Mouse (Mus musculus) small intestine, adult 2 months (tissue): ENCODE data around the gene Gm815. TPM values are rescaled to one million over a fixed set of nuclear protein-coding genes. Genes with fewer than 3 reads are reported as not detected.

ENCODE experiments used
- H3K27ac ChIP-seq: fragments of 200-500 bp; 2 replicates; pipeline ENCODE4 v1.5.1; 2012; ENCODE audit warnings: low read depth, low read length, control low read depth, inconsistent platforms; ENCODE audit not compliant: insufficient read depth
- H3K27me3 ChIP-seq: fragments of 200-500 bp; 2 replicates; pipeline ENCODE4 v1.6.1; 2012; ENCODE audit warnings: mild to moderate bottlenecking, moderate library complexity, low read length, inconsistent platforms; ENCODE audit not compliant: control insufficient read depth, insufficient read depth
- H3K36me3 ChIP-seq: fragments of 200-500 bp; 2 replicates; pipeline ENCODE4 v1.6.1; 2012; ENCODE audit warnings: mild to moderate bottlenecking, low read length, control low read depth, inconsistent platforms; ENCODE audit not compliant: control insufficient read depth, insufficient read depth
- H3K4me1 ChIP-seq: fragments of 200-500 bp; 2 replicates; pipeline ENCODE4 v1.6.1; 2012; ENCODE audit warnings: low read length, inconsistent platforms, mixed read lengths; ENCODE audit not compliant: control insufficient read depth, insufficient read depth, insufficient read length
- H3K4me3 ChIP-seq: fragments of 200-500 bp; 2 replicates; pipeline ENCODE4 v1.5.1; 2012; ENCODE audit warnings: low read depth, mild to moderate bottlenecking, control low read depth, inconsistent platforms, low read length, moderate library complexity
- CTCF ChIP-seq: fragments of 200-500 bp; IDR thresholded peaks from 2 replicates; pipeline ENCODE4 v1.5.1; 2012; ENCODE audit warnings: low read depth, mild to moderate bottlenecking, control low read depth, inconsistent platforms, low read length, moderate library complexity, mixed read lengths; ENCODE audit not compliant: insufficient replicate concordance, insufficient read length; ENCODE audit errors: extremely low read depth
- POLR2A ChIP-seq: fragments of 200-500 bp; IDR thresholded peaks from 2 replicates; pipeline ENCODE4 v1.6.1; 2012; ENCODE audit warnings: low read depth, mild to moderate bottlenecking, control low read depth, inconsistent platforms, low read length, moderate library complexity
- WGBS: fragments of 180-500 bp; shearing (Covaris S2); methylation state at CpG from one replicate; pipeline ENCODE4 v1.1.7; 2018; 5-methylcytosine and 5-hydroxymethylcytosine counted together
- polyA plus RNA-seq: library from polyadenylated mRNA; depleted of rRNA; stranded (reverse); fragments of >200 nt; gene quantifications from 2 replicates; pipeline ENCODE4 v1.2.3, GENCODE M21; 2012

Gm815 gene
- polyA plus RNA-seq, 1 experiment, result not detected

DNA sequence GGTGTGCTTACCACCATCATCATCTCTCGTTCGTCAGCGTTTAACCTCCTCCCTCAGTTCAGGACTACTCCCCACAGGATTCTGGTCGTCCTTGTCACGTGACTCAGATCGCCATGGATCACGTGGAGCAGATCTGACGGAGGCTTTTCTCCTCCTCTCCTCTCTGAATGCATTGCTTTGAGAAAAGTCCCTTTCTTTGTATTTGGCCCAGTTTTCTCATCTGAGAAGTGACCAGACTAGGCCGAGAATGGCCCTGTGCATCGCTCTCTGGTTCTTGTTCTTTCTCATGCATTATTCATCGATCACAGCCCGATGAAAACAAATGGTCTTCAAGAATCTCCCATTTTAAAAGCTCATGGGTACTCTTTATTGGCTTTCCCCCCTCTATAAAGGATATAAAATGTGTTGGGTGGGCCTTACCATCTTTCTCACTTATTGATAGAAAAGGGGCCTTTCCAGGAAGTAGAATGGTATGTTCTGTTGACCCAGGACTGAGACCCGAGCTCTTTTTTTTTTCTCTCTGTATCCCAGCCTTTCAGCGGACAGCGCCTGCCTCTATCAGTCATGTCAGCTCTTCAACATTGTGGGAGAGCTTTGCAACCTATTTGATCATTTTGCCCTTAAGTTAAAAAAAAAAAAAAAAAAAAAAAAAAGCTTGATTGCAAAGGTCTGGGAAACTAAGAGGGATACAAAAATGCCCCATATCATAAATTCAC, 20.5 kb upstream of the Gm815 start:
- TF ChIP-seq CTCF (no peak), POLR2A (no peak)
- Histone ChIP-seq H3K4me3 (no peak overlapping the region), H3K4me1 (no peaks in the 10 kb centered on the region), H3K27me3 (no peaks in the 10 kb centered on the region), H3K27ac (no peak overlapping the region), H3K36me3 (no peaks in the 10 kb centered on the region)
- 87% methylated on average over 15 of the region's 15 CpGs for WGBS

DNA sequence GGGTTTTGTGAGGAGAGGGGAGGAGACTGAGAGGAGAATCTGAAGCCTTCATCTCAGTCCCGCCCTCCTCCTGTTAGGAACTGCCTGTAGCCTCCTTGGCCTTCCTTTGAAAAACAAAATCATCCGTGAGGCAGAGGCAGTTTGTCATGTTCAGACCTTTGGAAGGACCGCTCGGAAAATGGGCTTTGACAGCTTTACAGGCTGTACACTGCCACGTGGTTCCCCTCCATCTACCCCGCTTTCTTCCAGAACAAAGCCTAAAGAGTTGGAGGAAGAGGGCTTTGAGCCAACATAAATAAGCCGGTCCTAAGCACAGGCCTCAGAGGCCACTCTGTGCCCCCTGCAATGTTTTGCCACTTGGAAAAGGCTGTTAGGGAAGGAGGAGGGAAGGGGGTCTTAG, 19.9 kb upstream of the Gm815 start:
- no peak overlapping the region for H3K27ac ChIP-seq
- no peaks in the 10 kb centered on the region for H3K36me3 ChIP-seq
- H3K4me1 ChIP-seq, result no peaks in the 10 kb centered on the region
- no peak overlapping the region for H3K4me3 ChIP-seq
- TF ChIP-seq POLR2A, result no peak
- no peak for TF ChIP-seq CTCF
- H3K27me3 ChIP-seq, result no peaks in the 10 kb centered on the region
- 42% methylated on average over 7 of the region's 7 CpGs for WGBS

DNA sequence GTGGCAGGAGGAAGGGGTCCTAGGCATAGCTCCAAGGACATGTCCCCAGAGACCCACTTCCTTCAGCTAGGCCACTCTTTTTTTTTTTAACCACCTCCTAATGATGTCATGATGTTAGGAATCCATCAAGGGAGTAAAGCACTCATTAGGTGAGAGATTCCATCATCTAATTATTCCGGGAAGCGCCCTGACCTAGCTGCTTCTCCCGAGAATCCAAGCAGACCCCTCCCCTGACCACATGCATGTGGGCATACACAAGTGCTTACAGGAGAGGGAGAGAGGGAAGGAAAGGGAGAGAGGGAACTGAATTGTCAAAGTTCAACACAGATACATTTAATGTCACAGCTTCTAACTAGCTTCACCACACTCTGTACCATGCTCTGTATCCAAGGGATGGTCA, 16.1 kb upstream of the Gm815 start:
- 80% methylated on average over 3 of the region's 3 CpGs for WGBS
- TF ChIP-seq CTCF, result no peak
- Histone ChIP-seq H3K4me1 (no peaks in the 10 kb centered on the region), H3K4me3 (no peak overlapping the region), H3K27me3 (no peaks in the 10 kb centered on the region), H3K27ac (no peak overlapping the region), H3K36me3 (no peaks in the 10 kb centered on the region)

DNA sequence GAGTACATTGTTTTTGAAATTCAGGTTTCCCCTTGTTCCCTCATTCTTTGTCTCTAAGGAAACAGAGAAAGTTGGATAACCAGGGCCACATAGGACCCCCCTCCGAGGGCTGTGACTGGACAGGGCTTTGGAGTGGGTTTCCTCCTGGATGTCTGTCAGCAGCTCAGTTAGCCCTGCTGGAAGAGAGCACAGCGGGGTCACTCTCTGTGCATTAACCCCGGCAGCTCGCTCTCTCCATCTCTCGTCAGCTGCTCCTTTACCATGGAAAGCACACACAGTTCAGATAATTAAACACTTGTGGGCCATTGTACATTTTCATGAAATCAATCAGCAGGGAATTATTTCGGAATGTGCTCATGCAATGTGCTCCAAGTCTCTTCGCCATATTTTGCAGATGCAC, 15.4 kb upstream of the Gm815 start:
- Histone ChIP-seq H3K4me1 (no peaks in the 10 kb centered on the region), H3K4me3 (no peak overlapping the region), H3K27ac (no peak overlapping the region), H3K27me3 (no peaks in the 10 kb centered on the region), H3K36me3 (no peaks in the 10 kb centered on the region)
- TF ChIP-seq CTCF, result no peak
- TF ChIP-seq POLR2A, result no peak
- WGBS, result 65% methylated on average over 7 of the region's 7 CpGs

DNA sequence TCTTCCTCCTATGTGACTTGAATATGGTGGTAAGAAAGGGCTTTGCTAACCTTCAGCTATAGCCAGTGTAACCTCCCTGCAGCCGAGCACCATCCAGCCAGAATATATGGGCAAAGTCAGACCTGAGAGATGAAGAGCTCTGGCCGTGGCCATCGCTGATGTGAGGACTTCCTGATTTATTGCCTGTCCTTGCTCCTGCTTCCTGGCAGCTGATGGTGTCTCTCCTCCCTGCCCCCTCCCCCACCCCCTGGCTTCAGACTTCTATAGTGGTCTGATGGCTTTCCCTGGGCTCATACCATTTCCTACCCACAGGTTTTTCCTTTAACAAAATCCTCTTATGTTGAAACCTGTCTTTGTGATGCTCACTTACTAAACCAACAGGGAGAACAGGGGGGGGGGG, 14.6 kb upstream of the Gm815 start:
- Histone ChIP-seq H3K4me1 (no peaks in the 10 kb centered on the region), H3K27ac (no peak overlapping the region), H3K36me3 (no peaks in the 10 kb centered on the region), H3K4me3 (no peak overlapping the region), H3K27me3 (no peaks in the 10 kb centered on the region)
- WGBS, result 35% methylated on average over 3 of the region's 3 CpGs
- TF ChIP-seq POLR2A (no peak), CTCF (no peak)

DNA sequence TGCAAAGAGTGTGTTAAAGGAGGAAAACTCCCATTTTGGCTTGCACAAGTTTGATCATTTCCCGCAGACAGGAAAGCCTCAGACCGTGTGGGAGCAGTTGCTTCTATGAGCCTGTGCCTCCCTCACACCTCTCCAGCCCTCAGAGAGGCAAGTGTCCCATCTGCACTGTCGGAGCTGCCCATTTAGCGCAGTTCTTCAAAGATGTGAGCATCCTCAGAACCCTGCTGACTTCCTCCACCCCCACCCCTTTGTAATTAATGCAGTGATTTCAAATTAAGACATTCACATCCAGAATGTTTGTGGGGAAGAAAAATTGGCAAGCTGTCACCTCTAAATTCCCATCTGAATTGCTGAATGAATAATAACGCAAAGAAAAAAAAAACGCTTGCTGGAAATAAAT, 12.8 kb upstream of the Gm815 start:
- H3K36me3 ChIP-seq, result no peaks in the 10 kb centered on the region
- H3K27ac ChIP-seq, result no peak overlapping the region
- no peaks in the 10 kb centered on the region for H3K27me3 ChIP-seq
- H3K4me1 ChIP-seq, result no peaks in the 10 kb centered on the region
- H3K4me3 ChIP-seq, result no peak overlapping the region
- no peak for TF ChIP-seq CTCF
- no peak for TF ChIP-seq POLR2A
- WGBS, result 65% methylated on average over 6 of the region's 6 CpGs

DNA sequence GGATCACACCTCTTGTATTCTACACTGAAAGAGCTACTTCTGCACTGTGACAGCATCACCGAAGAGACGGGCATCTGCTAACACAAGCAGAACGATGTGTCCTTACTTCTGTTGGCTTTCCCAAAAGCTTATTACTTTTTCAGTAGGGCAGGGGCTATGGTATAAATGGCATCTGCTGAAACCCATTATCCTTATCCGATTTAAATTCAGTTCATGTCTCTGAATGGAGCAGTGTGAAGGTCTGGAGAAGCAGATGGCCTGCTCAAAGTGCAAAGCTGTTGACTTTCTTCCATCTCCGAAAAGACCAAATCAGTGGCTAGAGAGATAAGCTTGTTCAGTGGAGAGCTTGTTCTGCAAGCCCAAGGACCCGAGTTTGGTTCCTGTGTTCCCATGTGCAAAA, 10.1 kb upstream of the Gm815 start:
- no peak for TF ChIP-seq POLR2A
- no peak for TF ChIP-seq CTCF
- no peaks in the 10 kb centered on the region for H3K27me3 ChIP-seq

More for the DNA sequence above, 10.1 kb upstream of the Gm815 start:
- WGBS, result 87% methylated on average over 6 of the region's 6 CpGs
- Histone ChIP-seq H3K4me1 (no peaks in the 10 kb centered on the region), H3K36me3 (no peaks in the 10 kb centered on the region), H3K27ac (no peak overlapping the region), H3K4me3 (no peak overlapping the region)
